Mouse (Mus musculus) ovary, postnatal 14 days (tissue): Measurements from ENCODE around the gene Stum.
"Not testable (repeated sequence)": the region's sequence is repeated elsewhere in the genome, so short reads cannot be mapped to it uniquely, and the experiment has no call there.

Experiments
- DNase-seq: peaks from one replicate; pipeline ENCODE4 v3.0.0; 2022; ENCODE audit warnings: low spot score

Stum gene

DNA sequence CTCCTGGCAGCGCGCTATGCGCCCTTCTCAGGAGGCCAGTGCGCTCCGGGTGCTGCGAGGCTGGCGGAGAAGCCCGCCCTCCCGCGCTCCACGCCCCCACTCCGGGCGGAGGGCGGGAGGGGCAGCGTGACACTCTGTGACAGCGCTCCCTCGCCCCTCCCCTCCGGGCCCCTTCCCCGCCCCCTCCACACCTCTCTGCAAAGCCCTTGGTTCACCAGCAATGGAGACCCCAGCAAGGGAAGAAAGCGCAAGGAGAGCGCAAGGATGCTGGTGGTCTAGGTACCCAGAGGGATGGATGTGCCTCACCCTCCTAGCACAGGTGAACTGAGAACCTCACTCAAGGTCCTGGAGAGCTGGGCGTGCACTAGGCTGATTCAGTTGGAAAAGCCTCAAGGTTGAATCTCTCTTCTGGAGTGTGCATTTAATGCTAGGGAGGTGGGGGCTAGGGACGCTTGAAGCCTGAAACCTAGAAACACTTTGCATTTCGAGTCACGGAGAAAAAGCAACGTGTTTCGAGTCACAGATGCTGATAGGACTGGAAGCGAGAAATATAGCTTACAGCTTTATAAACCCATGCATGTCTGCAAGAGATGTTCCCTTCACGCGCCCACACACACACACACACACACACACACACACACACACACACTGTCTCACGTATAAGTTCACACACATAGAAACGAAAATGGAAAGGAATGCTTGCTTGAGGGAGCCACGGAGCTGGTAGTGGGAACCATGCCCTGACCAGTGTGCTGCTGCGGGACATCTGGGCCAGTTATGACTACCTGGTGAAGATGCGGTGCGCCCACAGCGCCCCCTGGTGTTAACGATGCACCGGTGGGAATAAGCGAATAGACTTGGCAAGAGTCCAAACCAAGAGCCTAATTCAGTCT, at the start of gene Stum:
Stum (minus strand) TSS at position 106 of the 893 bp plus-strand sequence.
- DNase-seq, result peak; percentile 71

DNA sequence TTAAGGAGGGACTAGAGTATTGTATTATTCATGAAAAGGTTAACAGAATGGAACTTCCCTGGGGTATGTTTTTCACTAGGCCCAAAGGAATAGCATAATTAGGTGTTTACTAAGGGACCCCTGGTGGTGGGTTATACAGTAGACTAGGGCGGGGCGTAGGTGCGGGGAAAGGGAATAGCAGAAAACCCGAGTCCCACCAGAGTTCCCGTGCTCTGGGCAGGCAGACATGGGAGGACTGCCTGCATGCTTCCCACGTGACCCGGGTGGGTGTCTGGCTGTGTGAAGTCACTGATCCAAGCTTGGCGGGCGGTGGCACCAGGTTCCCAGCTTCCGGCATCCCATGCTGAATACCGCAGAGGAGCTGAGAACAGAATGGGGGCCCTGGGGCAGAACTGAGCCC, 49.4 kb upstream of the Stum start:
- DNase-seq, result no peak

- DNase-seq, result no peak
These were observed 47.4 kb upstream of the Stum start for GRCm38 (mm10) chr1:180530457-180531263.

- no peak for DNase-seq
These were observed 46.5 kb upstream of the Stum start for GRCm38 (mm10) chr1:180529847-180530246.

GRCm38 (mm10) chr1:180525301-180525700, 42.0 kb upstream of the Stum start:
- no peak for DNase-seq

DNA sequence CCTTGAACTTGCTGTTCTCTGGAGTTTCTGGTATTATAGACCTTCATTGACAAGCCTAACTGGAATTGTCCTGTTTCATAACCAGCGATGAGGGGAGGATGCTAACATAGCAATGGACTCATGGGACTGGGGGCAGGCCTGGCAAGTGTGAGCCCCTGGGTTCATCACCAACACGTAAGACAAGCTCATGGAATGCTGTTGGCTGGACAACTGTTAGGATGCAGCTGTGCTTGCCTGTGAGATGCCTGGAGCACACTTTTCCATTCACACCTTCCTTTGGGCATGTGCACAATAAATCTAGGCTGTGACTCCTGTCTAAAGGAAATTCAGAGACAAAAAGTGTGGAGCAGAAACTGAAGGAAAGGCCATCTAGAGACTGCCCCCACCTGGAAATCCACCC, 40.0 kb upstream of the Stum start:
- DNase-seq, result no peak

DNA sequence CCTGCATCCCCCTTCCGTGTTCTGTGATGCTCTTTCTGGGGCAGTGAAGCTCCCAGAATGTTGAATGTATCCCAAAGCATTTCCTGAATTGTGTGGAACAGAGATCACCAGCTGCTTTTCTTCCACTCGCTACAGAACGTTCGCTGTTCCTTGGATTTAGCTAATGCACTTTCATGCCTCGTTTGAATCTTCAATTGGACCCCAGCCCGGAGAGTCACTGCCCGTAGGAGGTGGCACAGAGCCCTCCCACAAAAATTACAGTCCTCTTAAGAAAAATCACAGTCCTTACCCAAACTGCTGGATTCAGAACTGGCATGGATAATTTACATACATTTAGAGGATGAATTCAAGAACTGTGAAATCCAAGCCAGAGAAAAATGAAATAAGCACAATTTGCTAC, 36.9 kb upstream of the Stum start:
- DNase-seq, result no peak

GRCm38 (mm10) chr1:180519520-180519919, 36.2 kb upstream of the Stum start:
- no peak for DNase-seq

DNA sequence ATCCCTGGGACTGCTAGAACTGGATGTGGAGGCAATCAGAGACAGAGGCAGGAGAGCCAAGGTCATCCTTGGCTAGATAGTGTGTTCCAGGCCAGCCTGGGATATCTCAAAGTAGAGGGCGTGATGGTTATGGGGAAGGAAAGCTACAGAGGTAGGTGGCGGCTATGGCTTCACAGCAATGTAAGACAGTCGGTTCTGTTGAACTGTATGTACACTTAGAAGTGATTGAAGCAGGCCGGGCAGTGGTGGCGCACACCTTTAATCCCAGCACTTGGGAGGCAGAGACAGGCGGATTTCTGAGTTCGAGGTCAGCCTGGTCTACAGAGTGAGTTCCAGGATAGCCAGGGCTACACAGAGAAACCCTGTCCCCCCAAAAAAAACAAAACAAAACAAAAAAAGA, 35.6 kb upstream of the Stum start:
- not testable (repeated sequence) for DNase-seq

- DNase-seq, result no peak
These were observed 35.1 kb upstream of the Stum start for GRCm38 (mm10) chr1:180518412-180518811.

GRCm38 (mm10) chr1:180517390-180518054, 34.2 kb upstream of the Stum start:
- DNase-seq, result no peak

DNA sequence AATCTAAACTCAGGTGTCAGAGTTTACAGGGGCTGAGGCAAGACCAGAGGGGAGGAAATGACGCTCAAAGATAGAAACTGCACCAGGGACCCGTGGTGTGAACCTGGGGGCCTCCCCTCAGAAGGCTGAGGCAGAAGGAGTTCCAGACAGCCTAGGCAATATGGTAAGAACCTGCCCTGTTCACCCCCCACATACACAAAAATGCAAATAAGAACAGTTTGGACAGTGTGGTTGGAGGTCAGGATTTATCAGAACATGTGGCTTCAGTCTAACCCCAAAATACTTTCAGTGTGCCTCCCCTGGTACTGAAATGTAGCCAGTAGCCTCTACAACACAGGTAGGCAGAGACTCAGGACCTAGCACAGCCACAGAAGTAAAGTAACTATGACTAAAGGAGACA, 30.8 kb upstream of the Stum start:
- DNase-seq, result no peak

GRCm38 (mm10) chr1:180510879-180511278, 27.6 kb upstream of the Stum start:
- no peak for DNase-seq

- no peak for DNase-seq
These were observed 27.1 kb upstream of the Stum start for GRCm38 (mm10) chr1:180510442-180510841.

- DNase-seq, result no peak
These were observed 25.4 kb upstream of the Stum start for GRCm38 (mm10) chr1:180508662-180509061.

DNA sequence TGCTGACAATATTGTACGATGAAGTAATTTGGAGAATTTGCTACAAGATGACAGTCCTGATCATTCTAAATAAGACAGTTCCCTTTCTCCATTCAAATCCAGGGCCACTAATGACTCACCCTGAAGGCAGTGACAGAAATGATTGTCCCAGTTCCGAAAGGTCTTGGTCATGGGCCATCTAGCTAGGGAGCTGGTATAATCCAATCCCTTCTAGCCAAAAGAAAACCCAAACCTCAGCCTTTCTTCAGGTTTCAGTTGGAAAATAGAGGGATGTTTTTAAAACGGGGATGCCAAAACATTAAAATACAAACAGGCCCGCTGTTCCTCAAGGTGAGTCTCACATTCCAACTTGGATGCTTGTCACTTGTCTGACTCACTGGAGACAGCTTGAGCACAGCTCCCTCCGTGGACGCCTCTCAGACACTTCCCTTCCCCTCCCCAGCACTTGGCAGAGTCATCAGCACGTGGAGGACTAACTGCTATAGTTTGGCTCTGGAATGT, 24.0 kb upstream of the Stum start:
- DNase-seq, result no peak

GRCm38 (mm10) chr1:180506341-180506740, 23.0 kb upstream of the Stum start:
- no peak for DNase-seq

DNA sequence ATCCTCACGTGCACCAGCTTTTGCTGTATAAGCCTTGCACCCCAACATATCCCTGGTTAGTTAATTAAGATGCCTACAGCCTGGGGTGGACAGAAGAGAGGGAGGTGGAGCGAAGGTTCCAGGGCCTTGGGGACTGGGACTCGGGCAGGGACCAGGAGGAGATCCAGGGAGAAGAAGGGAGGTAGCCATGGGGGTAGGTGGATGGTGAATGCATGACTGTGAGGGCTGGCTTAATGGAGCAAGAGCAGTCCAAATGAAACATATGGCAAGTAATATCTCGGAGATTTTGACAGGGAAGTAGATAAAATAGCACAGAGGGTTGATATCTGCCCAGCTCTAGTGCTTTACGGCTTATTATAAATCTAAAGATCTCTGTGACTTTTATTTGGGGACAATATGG, 21.6 kb upstream of the Stum start:
- no peak for DNase-seq

- DNase-seq, result no peak
These were observed 20.2 kb upstream of the Stum start for GRCm38 (mm10) chr1:180503484-180503883.

DNA sequence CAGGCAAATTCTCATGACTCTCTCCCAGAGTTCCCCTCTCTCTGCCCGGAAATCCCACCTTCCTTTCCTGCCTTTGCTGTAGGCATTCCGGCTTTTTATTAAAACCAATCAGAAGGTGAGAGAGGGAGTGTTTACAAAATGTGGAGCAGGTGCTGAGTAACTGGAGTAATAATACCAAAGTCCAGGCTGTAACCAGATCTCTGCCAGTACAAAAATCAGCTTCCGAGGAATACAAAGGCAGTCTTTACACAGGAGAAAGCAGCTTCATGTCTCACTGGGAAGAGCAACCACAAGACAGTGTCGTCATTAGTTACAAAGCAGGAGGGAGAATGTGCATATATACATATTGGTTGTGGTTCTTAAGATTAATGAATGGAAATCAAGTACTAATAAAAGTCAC, 19.3 kb upstream of the Stum start:
- DNase-seq, result no peak

DNA sequence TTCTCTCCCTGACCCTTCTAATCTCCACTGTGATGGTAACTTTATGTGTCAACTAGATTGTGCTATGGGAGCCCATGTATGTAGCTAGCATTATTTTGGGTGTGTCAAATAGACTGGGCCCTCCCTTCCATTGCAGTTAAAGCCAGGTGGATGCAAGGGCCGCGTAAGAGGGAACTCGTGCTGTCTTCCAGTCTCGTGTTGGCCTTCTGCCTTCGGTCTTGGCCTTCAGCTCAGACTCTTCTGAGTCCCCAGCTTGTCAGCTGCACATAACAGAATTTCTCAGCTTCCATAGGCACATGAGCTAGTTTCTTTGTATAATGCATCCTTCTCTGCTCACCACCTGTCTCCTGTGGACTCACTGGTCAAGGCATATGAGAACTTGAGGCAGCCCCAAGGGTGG, 17.3 kb upstream of the Stum start:
- DNase-seq, result no peak

- no peak for DNase-seq
These were observed 16.9 kb upstream of the Stum start for GRCm38 (mm10) chr1:180500218-180500617.
